Mouse (Mus musculus) erythroblast, embryonic 14.5 days (primary cell): ENCODE measurements around the gene Psmd11.

ENCODE experiments used
- GATA1 ChIP-seq: IDR thresholded peaks from 2 replicates; pipeline ENCODE4 v1.6.1; 2012; ENCODE audit warnings: low read length, inconsistent platforms, mixed read lengths
- TAL1 ChIP-seq: IDR thresholded peaks from 3 replicates; pipeline ENCODE4 v1.6.1; 2012; ENCODE audit warnings: low read length, inconsistent platforms, mixed read lengths

DNA sequence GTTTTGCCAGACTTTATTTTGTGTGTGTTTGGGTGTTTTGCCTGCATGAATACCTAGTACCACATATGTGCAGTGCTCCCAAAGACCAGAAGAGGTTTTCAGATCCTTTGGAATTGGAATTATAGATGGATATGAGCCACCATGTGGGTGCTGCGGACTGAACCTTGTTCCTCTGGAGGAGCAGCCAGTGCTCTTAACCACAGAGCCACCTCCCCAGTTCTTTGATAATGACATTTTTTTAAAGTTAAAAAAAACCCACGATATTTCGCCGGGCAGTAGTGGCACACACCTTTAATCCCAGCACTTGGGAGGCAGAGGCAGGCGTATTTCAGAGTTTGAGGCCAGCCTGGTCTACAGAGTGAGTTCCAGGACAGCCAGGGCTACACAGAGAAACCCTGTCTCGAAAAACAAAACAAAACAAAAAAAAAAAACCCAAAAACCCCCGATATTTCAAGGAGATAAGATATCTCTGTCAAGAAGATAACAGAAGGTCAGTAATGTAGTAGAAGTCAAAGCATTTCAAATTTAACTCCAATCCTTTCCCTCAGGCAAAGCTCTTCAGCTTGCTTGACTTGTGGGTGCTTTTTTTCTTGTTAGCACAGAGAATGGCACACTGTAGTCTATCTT, 6.9 kb upstream of the Psmd11 start:
- TF ChIP-seq GATA1 (no peak), TAL1 (no peak)
